Mouse (Mus musculus) MEL-GATA-1-ER (cell line): ENCODE data around the gene Prr5l.
A peak's percentile ranks its signal among the peaks of the same experiment; 100 is the strongest.

Source experiments
- DNase-seq: peaks from one replicate; pipeline ENCODE4 v3.0.0-alpha.2; 2012; ENCODE audit warnings: low read depth; ENCODE audit errors: extremely low read depth

Gene Prr5l

GRCm38 (mm10) chr2:101882998-101883397, at the start of gene Prr5l:
TSS of gene Prr5l (minus strand) at chr2:101883027.
- no peak for DNase-seq

GRCm38 (mm10) chr2:101932169-101932936, 49.5 kb upstream of the Prr5l start:
- no peak for DNase-seq

GRCm38 (mm10) chr2:101925591-101926188, 42.9 kb upstream of the Prr5l start:
- DNase-seq = no peak

- no peak for DNase-seq
These were observed 42.4 kb upstream of the Prr5l start for GRCm38 (mm10) chr2:101925183-101925582.

GRCm38 (mm10) chr2:101923181-101923580, 40.4 kb upstream of the Prr5l start:
- DNase-seq = no peak

- DNase-seq = peak; percentile 23
These were observed 39.5 kb upstream of the Prr5l start for GRCm38 (mm10) chr2:101922302-101922701.

- DNase-seq = no peak
These were observed 37.3 kb upstream of the Prr5l start for GRCm38 (mm10) chr2:101920136-101920554.

GRCm38 (mm10) chr2:101918518-101918917, 35.7 kb upstream of the Prr5l start:
- DNase-seq = no peak

GRCm38 (mm10) chr2:101909326-101910080, 26.7 kb upstream of the Prr5l start:
- no peak for DNase-seq

- peak; percentile 13 for DNase-seq
These were observed 25.9 kb upstream of the Prr5l start for GRCm38 (mm10) chr2:101908773-101909172.

- no peak for DNase-seq
These were observed 24.7 kb upstream of the Prr5l start for GRCm38 (mm10) chr2:101907386-101908022.

- DNase-seq = no peak
These were observed 23.5 kb upstream of the Prr5l start for GRCm38 (mm10) chr2:101906379-101906690.

GRCm38 (mm10) chr2:101905534-101906378, 22.9 kb upstream of the Prr5l start:
- peak; percentile 39 for DNase-seq

GRCm38 (mm10) chr2:101902196-101902595, 19.4 kb upstream of the Prr5l start:
- DNase-seq = no peak

- no peak for DNase-seq
These were observed 13.8 kb upstream of the Prr5l start for GRCm38 (mm10) chr2:101896425-101897204.

- no peak for DNase-seq
These were observed 11.3 kb upstream of the Prr5l start for GRCm38 (mm10) chr2:101894126-101894525.

- no peak for DNase-seq
These were observed 8.3 kb upstream of the Prr5l start for GRCm38 (mm10) chr2:101891143-101891542.

GRCm38 (mm10) chr2:101888886-101889285, 6.1 kb upstream of the Prr5l start:
- DNase-seq = no peak

GRCm38 (mm10) chr2:101885768-101886438, 3.1 kb upstream of the Prr5l start, which contains the start of gene Commd9:
TSS of gene Commd9 (plus strand) at chr2:101886247.
- DNase-seq = peak; percentile 93
